Comparison of ENCODE assay signal across 23 mouse cellular contexts in genomic region chr8:119789581-119789980, GRCm38 (mm10). TPM values are rescaled to one million over a fixed set of nuclear protein-coding genes. Genes with fewer than 3 reads are reported as not detected.
DNase-seq lines count a peak whose midpoint lies in the region; TF ChIP-seq lines count a peak whose summit lies in the region.
"Had no signal": no experiment of that assay in that cellular context is flagged by ENCODE, and none has a peak within 500 bp of the region (broad histone marks: within the 10 kb centered on the region; RNA-seq: fewer than 3 reads in every experiment).

No protein-coding gene starts in this region.

- no peak for TF ChIP-seq POLR2A in spleen, adult 2 months (IDR thresholded peaks at IDR 0.05; ENCODE audit: low read depth, low read length)

- no peak for TF ChIP-seq CTCF in spleen, adult 2 months (IDR thresholded peaks at IDR 0.05; ENCODE audit: extremely low read depth, insufficient read depth, insufficient read length, insufficient replicate concordance)
- TF ChIP-seq CTCF in E14TG2a.4 (conservative IDR thresholded peaks at IDR 0.05; ENCODE audit: low read length): no peak

- H3K27ac ChIP-seq in spleen, adult 2 months (ENCODE audit: insufficient read depth, low read length): peak overlapping the region; percentile 65
- H3K27ac ChIP-seq in embryonic facial prominence, embryonic 10.5 days (replicated peaks): peak overlapping the region; percentile 26
- H3K27ac ChIP-seq: embryonic facial prominence, embryonic 15.5 days; heart, adult 2 months; hindbrain, embryonic 14.5 days; intestine, embryonic 15.5 days; stomach, embryonic 15.5 days had no signal

- H3K9me3 ChIP-seq in E14TG2a.4 (ENCODE audit: low read length): no peaks in the 10 kb centered on the region
- no peaks in the 10 kb centered on the region for H3K9me3 ChIP-seq in embryonic facial prominence, embryonic 10.5 days
- H3K9me3 ChIP-seq: embryonic facial prominence, embryonic 15.5 days; G1E; intestine, embryonic 15.5 days; limb, embryonic 10.5 days; stomach, embryonic 15.5 days had no signal

- intact Hi-C loops in left cerebral cortex, postnatal 10 days (cut with DNase I): loop anchor here (10.0 kb wide), 1 partner anchor 135 kb away; no protein-coding TSS in a partner anchor

- 65% methylated on average over 7 of the region's 7 CpGs for WGBS in spleen, adult 2 months
- 85% methylated on average over 7 of the region's 7 CpGs for WGBS in embryonic facial prominence, embryonic 10.5 days

- DNase-seq in spleen, adult 2 months (ENCODE audit: low read depth in 1 of 2, low spot score in 2 of 2): no peak
- DNase-seq in spleen, postnatal 36 days (ENCODE audit: low spot score in 2 of 2): no peak
- DNase-seq in embryonic facial prominence, embryonic 10.5 days (ENCODE audit: low spot score): no peak
- DNase-seq in cerebellum, adult 9-10 months: no peak
- DNase-seq in adrenal gland, adult 2 months: no peak
- no peak for DNase-seq in left cerebral cortex, postnatal 10 days (ENCODE audit: extremely low spot score in 1 of 2, low spot score in 2 of 2)
- DNase-seq: adrenal gland, postnatal 14 days; cerebellum, adult 2 months; gastrocnemius, postnatal 36 days; heart, adult 2 months; kidney, adult 9 months; kidney, postnatal 14 days; liver; lung, postnatal 4 days had no signal

- H3K27me3 ChIP-seq in spleen, adult 2 months (ENCODE audit: control insufficient read depth, insufficient read depth, low read length): no peaks in the 10 kb centered on the region
- H3K27me3 ChIP-seq in E14TG2a.4 (ENCODE audit: insufficient read depth, low read length): peaks cover 10% of the 10 kb centered on the region
- H3K27me3 ChIP-seq in embryonic facial prominence, embryonic 10.5 days (replicated peaks; ENCODE audit: low read depth, poor library complexity, severe bottlenecking): peaks cover 3% of the 10 kb centered on the region
- H3K27me3 ChIP-seq: embryonic facial prominence, embryonic 15.5 days; intestine, embryonic 15.5 days; Patski; stomach, embryonic 15.5 days had no signal

- peaks cover 29% of the 10 kb centered on the region; the same call in 1 of the 2 replicates for H3K4me1 ChIP-seq in spleen, adult 2 months (ENCODE audit: control insufficient read depth, insufficient read depth, insufficient read length)
- peaks cover 48% of the 10 kb centered on the region for H3K4me1 ChIP-seq in E14TG2a.4 (replicated peaks; ENCODE audit: low read depth, low read length)
- peaks cover 89% of the 10 kb centered on the region for H3K4me1 ChIP-seq in embryonic facial prominence, embryonic 10.5 days

- no peaks in the 10 kb centered on the region for H3K36me3 ChIP-seq in spleen, adult 2 months (ENCODE audit: control insufficient read depth, insufficient read depth, low read length)
- H3K36me3 ChIP-seq in E14TG2a.4 (ENCODE audit: insufficient read depth, low read length): no peaks in the 10 kb centered on the region
- no peaks in the 10 kb centered on the region for H3K36me3 ChIP-seq in embryonic facial prominence, embryonic 10.5 days (replicated peaks)
- H3K36me3 ChIP-seq: embryonic facial prominence, embryonic 15.5 days; G1E; intestine, embryonic 15.5 days; limb, embryonic 10.5 days; stomach, embryonic 15.5 days had no signal

- H3K4me3 ChIP-seq in spleen, adult 2 months (ENCODE audit: extremely low read depth, insufficient read depth, insufficient read length): no peak overlapping the region
- peak overlapping the region; percentile 43 for H3K4me3 ChIP-seq in E14TG2a.4 (replicated peaks; ENCODE audit: low read length)
- no peak overlapping the region for H3K4me3 ChIP-seq in embryonic facial prominence, embryonic 10.5 days
- H3K4me3 ChIP-seq: embryonic facial prominence, embryonic 15.5 days; heart, adult 2 months; intestine, embryonic 15.5 days; limb, embryonic 10.5 days; myocyte; stomach, embryonic 15.5 days had no signal

RNA-seq across cellular contexts. Expression of gene Tldc1, which starts 11.4 kb away (rescaled TPM):
- polyA plus RNA-seq in spleen, adult 2 months (2012; rRNA removed): 4.8 and 6.2 TPM in 2 replicates
- polyA plus RNA-seq in embryonic facial prominence, embryonic 10.5 days (2016; fragmentation: Nextera tagmentation; extraction: Ambion mirVana): 12.8 and 14.5 TPM in 2 replicates
- 10 to 100 TPM in 1 of 2 experiments, 1 to 10 TPM in 1; 8.4 to 12.7 TPM for total RNA-seq in adrenal gland, adult 2 months (2021)
- 13.0 and 13.2 TPM in 2 replicates for polyA plus RNA-seq in adrenal gland, adult 2 months (2012; rRNA removed)
- total RNA-seq in left cerebral cortex, postnatal 10 days (2021): 10 to 100 TPM; 14.2 to 15.9 TPM

RNA-seq across cellular contexts. Expression of gene Cotl1, which starts 50.8 kb away (rescaled TPM):
- polyA plus RNA-seq in spleen, adult 2 months (2012; rRNA removed): 606 and 770 TPM in 2 replicates
- 137 and 149 TPM in 2 replicates for polyA plus RNA-seq in embryonic facial prominence, embryonic 10.5 days (2016; fragmentation: Nextera tagmentation; extraction: Ambion mirVana)
- total RNA-seq in adrenal gland, adult 2 months (2021): 10 to 100 TPM; 45.4 to 50.4 TPM
- polyA plus RNA-seq in adrenal gland, adult 2 months (2012; rRNA removed): 156 TPM in 2 replicates
- total RNA-seq in left cerebral cortex, postnatal 10 days (2021): 100 to 1,000 TPM in 1 of 2 experiments, 10 to 100 TPM in 1; 96.5 to 100 TPM
